Mouse (Mus musculus): ENCODE measurements around the gene Chka. TPM values are rescaled to one million over a fixed set of nuclear protein-coding genes. Genes with fewer than 3 reads are reported as not detected.

Gene Chka
- polyA plus RNA-seq, 1 experiment from 2014 or later, result 57.5 TPM

DNA sequence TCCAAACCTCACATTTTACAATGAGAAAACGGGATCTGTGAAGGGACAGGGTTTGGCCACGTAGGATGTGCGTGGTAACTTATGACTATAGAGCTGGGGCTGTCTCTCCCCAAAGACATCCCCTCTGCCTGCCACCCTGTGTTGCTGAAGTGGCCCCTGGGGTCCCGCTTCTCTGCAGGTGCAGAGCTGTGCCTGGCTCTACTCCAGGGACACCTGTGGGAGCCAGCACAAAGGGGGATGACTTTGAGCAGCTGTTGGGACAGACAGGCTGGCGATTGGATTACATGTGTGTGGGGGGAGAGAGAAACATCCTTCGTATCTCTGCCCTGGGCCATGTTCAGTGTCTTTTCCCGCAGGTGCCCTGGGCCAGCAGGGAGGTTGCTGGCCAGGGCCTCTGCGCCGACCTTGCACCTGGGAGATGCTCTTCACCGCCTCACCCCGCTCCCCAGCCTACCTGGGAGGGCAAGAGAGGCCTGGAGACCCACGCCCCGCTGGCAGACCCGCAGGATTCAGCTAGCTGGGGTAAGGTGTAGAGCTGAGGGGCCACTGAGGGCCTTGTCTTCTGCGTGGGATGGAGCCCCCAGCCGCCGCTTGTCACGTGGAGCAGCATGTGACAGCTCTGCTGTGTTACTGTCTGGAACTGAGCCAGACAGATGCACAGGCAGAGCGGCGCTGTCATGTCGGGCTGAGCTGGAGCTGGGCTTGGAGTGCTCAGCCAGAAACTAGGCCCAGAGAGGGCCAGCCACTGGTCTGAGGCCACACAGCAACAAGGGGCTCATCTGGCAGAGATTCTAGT, 78.9 kb downstream of the Chka start:
- peaks cover 7% of the 10 kb centered on the region; the same call in 1 of the 2 replicates for H3K27me3 ChIP-seq (ENCODE audit: insufficient read depth, poor library complexity, severe bottlenecking)
- 79% methylated on average over 21 of the region's 21 CpGs for WGBS
- H3K27ac ChIP-seq, result no peak overlapping the region; the same call in 1 of the 2 replicates
- no peak overlapping the region for H3K4me3 ChIP-seq
- H3K36me3 ChIP-seq, result no peaks in the 10 kb centered on the region
- no peaks in the 10 kb centered on the region for H3K9me3 ChIP-seq
- peaks cover 31% of the 10 kb centered on the region for H3K4me1 ChIP-seq (replicated peaks)
- no peak for DNase-seq (ENCODE audit: low spot score)

- no peak for DNase-seq (ENCODE audit: low spot score)
Measured at GRCm38 (mm10) chr19:3931716-3932115, 80.1 kb downstream of the Chka start.

DNA sequence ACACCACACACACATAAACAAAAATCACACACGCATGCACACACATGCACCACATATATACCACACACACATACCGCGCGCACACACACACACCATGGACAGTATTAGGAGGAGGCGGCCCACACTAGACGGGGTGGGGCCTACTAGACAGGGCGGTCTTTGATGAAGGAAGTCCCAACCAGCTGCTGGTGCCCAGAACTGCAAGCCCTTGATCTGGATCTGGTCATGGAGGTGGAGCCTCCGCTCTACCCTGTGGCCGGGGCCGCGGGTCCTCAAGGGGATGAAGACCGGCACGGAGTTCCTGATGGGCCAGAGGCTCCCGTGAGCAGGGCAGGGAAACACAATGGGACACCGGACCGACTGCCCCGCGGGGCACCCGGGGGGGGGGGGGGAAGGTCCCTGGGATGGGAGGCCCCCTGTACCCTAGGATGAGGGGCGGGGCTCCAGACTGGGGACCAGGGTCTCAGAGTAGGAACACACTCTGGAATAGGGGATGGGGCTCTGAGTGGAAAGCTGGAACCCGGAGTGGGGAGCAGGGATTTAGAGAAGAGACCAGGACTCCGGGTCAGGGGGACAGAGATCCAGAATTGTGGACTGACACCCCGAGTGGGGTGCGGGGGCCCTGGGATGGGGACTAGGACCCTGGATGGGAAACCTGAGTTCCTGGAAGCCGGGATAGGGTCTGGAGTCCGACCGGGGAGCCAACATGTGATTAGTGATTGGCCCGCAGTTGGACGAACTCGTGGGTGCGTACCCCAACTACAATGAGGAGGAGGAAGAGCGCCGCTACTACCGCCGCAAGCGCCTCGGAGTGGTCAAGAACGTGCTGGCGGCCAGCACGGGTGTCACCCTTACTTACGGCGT, 83.7 kb downstream of the Chka start, which contains the start of gene Unc93b1:
Gene Unc93b1 (plus strand): TSS at position 155 of the 864 bp plus-strand sequence.
- 6% methylated on average over 42 of the region's 42 CpGs for WGBS
- peaks cover 18% of the 10 kb centered on the region for H3K4me1 ChIP-seq (replicated peaks)
- peak within 1 kb of the TSS; percentile 75 for H3K27ac ChIP-seq
- H3K36me3 ChIP-seq, result no peaks in the 10 kb centered on the region
- DNase-seq (ENCODE audit: low spot score), result peak; percentile 69
- H3K9me3 ChIP-seq, result no peaks in the 10 kb centered on the region
- H3K27me3 ChIP-seq (ENCODE audit: insufficient read depth, poor library complexity, severe bottlenecking), result peaks cover 25% of the 10 kb centered on the region
- peak within 1 kb of the TSS; percentile 60 for H3K4me3 ChIP-seq

More at GRCm38 (mm10) chr19:3931716-3932115, 80.1 kb downstream of the Chka start:
- peaks cover 19% of the 10 kb centered on the region for H3K27me3 ChIP-seq (ENCODE audit: insufficient read depth, poor library complexity, severe bottlenecking)
- 90% methylated on average over 9 of the region's 9 CpGs for whole genome bisulfite sequencing
- no peak overlapping the region for H3K4me3 ChIP-seq
- no peaks in the 10 kb centered on the region for H3K9me3 ChIP-seq
- no peak overlapping the region for H3K27ac ChIP-seq
- peaks cover 34% of the 10 kb centered on the region for H3K4me1 ChIP-seq (replicated peaks)
- H3K36me3 ChIP-seq, result no peaks in the 10 kb centered on the region

DNA sequence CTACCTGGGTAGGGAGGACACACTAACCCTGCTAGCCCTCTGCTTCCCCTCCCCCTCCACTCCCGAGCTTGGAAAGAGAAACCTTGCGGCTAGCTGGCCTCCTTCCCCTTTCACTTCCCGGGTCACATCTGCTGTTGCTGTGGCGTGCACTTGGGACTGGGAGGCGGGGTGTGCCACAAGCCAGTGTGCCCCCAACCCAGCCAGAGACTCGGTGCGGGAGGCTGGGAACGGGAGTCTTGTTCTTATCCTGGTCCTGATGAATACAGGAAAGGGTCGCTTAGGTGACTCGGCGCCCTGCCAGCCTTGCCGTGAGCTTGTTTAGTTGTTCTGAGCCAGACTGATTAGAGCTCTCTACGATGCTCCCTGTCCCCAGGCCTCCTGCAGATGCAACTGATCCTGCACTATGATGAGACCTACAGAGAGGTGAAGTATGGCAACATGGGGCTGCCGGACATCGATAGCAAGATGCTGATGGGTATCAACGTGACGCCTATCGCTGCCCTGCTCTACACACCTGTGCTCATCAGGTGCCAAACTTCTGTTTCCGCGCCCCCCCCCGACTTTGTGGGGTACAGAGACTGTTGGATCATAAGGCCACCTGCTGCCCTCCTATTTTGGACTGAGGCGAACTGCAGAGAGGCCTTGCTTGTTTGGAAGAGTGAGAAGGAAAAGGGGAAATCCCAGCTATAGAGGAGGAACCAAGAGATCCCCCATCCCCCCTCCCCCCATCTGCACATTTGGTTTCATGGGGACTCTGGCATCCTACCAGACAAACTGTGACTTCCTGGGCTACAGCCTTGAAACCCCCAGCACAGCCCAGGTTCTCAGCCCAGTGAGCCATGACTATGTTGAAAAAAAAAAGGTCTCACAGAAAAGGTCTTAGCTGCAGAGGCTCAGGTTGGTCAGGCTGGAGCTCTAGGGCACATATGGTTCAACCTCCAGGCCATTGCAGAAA, 84.6 kb downstream of the Chka start:
- peak; percentile 56 for DNase-seq (ENCODE audit: low spot score)
- Histone ChIP-seq H3K27ac (peak overlapping the region; percentile 75), H3K4me3 (peak overlapping the region; percentile 60), H3K36me3 (no peaks in the 10 kb centered on the region), H3K27me3 (ENCODE audit: insufficient read depth, poor library complexity, severe bottlenecking) (peaks cover 25% of the 10 kb centered on the region), H3K4me1 (replicated peaks) (peaks cover 17% of the 10 kb centered on the region), H3K9me3 (no peaks in the 10 kb centered on the region)
- WGBS, result 8% methylated on average over 22 of the region's 22 CpGs

DNA sequence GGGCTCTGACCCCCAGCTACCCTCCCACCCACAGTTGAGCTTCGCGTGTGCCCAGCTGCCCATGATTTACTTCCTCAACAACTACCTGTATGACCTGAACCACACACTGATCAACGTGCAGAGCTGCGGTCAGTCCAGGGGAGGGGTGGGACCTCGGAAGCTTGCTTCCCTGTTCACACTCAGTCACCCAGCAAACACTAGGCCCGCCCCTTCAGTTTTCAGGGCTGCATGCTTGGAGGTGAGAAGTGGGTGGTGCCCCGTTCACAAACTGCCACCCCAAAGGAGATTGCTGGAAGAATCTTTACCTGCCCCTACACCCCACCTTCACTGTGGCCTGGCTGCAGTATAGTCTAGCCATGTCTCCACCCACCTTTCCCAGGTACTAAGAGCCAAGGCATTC, 90.7 kb downstream of the Chka start:
- WGBS, result 85% methylated on average over 7 of the region's 7 CpGs
- no peak overlapping the region for H3K4me3 ChIP-seq
- H3K27ac ChIP-seq, result no peak overlapping the region
- H3K27me3 ChIP-seq (ENCODE audit: insufficient read depth, poor library complexity, severe bottlenecking), result peaks cover 23% of the 10 kb centered on the region
- H3K36me3 ChIP-seq, result no peaks in the 10 kb centered on the region
- peaks cover 3% of the 10 kb centered on the region; the same call in 1 of the 2 replicates for H3K4me1 ChIP-seq (replicated peaks)
- no peak for DNase-seq (ENCODE audit: low spot score)
- H3K9me3 ChIP-seq, result no peaks in the 10 kb centered on the region

DNA sequence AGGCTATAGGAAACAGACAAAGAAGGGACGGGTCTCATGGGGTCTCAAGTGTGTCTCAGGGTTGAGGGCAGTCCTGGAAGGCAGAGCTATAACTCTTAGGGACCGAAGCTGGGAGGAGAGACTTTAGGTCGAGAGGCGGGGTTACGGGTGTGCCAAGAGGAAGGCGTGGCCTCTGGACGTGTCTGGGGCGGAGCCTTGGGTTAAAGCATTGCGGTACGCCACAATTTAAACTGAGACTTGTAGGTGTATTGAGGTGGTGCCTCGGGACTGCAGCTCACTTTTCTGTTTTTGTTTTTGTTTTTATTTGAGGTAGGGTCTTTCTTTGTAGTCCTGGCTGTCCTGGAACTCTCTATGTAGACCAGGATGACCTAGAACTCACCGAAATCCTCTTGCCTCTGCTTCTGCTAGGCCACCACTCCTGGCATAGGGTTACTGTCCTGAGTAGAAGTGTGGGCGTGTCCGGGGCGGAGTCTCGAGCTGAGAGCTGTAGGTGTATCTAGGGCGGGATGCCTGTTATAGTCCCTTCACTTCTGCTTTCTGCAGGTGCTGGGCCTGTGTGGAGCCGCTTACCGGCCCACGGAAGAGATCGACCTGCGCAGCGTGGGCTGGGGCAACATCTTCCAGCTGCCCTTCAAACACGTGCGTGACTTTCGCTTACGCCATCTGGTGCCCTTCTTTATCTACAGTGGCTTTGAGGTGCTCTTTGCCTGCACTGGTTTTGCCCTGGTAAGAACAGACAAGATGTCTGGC, 91.6 kb downstream of the Chka start:
- 0 out of 2 replicates have a peak overlapping the region, but pooled peaks have one; percentile 11 for H3K4me3 ChIP-seq
- WGBS, result 22% methylated on average over 27 of the region's 27 CpGs
- H3K36me3 ChIP-seq, result no peaks in the 10 kb centered on the region
- H3K27me3 ChIP-seq (ENCODE audit: insufficient read depth, poor library complexity, severe bottlenecking), result peaks cover 23% of the 10 kb centered on the region
- DNase-seq (ENCODE audit: low spot score), result no peak
- no peak overlapping the region for H3K27ac ChIP-seq
- H3K4me1 ChIP-seq (replicated peaks), result peaks cover 3% of the 10 kb centered on the region; the same call in 1 of the 2 replicates
- no peaks in the 10 kb centered on the region for H3K9me3 ChIP-seq

Other genes with a start within 250 kb of the Chka start
- gene Lrp5, start 165.2 kb upstream of the Chka start, polyA plus RNA-seq (2016; fragmentation: Nextera tagmentation; extraction: Ambion mirVana), result 3.1 and 3.5 TPM in 2 replicates
- 45.7 and 46.9 TPM in 2 replicates for gene 1810055G02Rik, start 143.5 kb upstream of the Chka start, polyA plus RNA-seq (2016; fragmentation: Nextera tagmentation; extraction: Ambion mirVana)
- gene Kmt5b, start 84.4 kb upstream of the Chka start, polyA plus RNA-seq (2016; fragmentation: Nextera tagmentation; extraction: Ambion mirVana), result 30.6 and 37.1 TPM in 2 replicates
- gene Tcirg1, start 55.4 kb downstream of the Chka start, polyA plus RNA-seq (2016; fragmentation: Nextera tagmentation; extraction: Ambion mirVana), result 21.6 and 21.9 TPM in 2 replicates
- gene Ndufs8, start 61.0 kb downstream of the Chka start, polyA plus RNA-seq (2016; fragmentation: Nextera tagmentation; extraction: Ambion mirVana), result 241 and 279 TPM in 2 replicates
- gene Aldh3b1, start 78.0 kb downstream of the Chka start, polyA plus RNA-seq (2016; fragmentation: Nextera tagmentation; extraction: Ambion mirVana), result 0.71 and 0.81 TPM in 2 replicates
- 6.3 and 8.8 TPM in 2 replicates for gene Unc93b1, start 83.4 kb downstream of the Chka start, polyA plus RNA-seq (2016; fragmentation: Nextera tagmentation; extraction: Ambion mirVana)
- not detected in 2 replicates for gene Aldh3b3, start 106.9 kb downstream of the Chka start, polyA plus RNA-seq (2016; fragmentation: Nextera tagmentation; extraction: Ambion mirVana)
- 0.91 and 2.0 TPM in 2 replicates for gene Aldh3b2, start 120.6 kb downstream of the Chka start, polyA plus RNA-seq (2016; fragmentation: Nextera tagmentation; extraction: Ambion mirVana)
- 2.6 and 2.9 TPM in 2 replicates for gene Acy3, start 134.8 kb downstream of the Chka start, polyA plus RNA-seq (2016; fragmentation: Nextera tagmentation; extraction: Ambion mirVana)
- 0.88 and 2.6 TPM in 2 replicates for gene Tbx10, start 141.0 kb downstream of the Chka start, polyA plus RNA-seq (2016; fragmentation: Nextera tagmentation; extraction: Ambion mirVana)
- gene Nudt8, start 148.8 kb downstream of the Chka start, polyA plus RNA-seq (2016; fragmentation: Nextera tagmentation; extraction: Ambion mirVana), result 20.1 and 22.6 TPM in 2 replicates
- 3.0 and 3.1 TPM in 2 replicates for gene Gm49405, start 148.9 kb downstream of the Chka start, polyA plus RNA-seq (2016; fragmentation: Nextera tagmentation; extraction: Ambion mirVana)
- gene Doc2g, start 151.5 kb downstream of the Chka start, polyA plus RNA-seq (2016; fragmentation: Nextera tagmentation; extraction: Ambion mirVana), result 3.0 and 3.8 TPM in 2 replicates
- gene Ndufv1, start 161.0 kb downstream of the Chka start, polyA plus RNA-seq (2016; fragmentation: Nextera tagmentation; extraction: Ambion mirVana), result 196 and 198 TPM in 2 replicates
- 442 and 460 TPM in 2 replicates for gene Gstp1, start 186.2 kb downstream of the Chka start, polyA plus RNA-seq (2016; fragmentation: Nextera tagmentation; extraction: Ambion mirVana)
- gene Gstp2, start 194.2 kb downstream of the Chka start, polyA plus RNA-seq (2016; fragmentation: Nextera tagmentation; extraction: Ambion mirVana), result 1.3 and 2.1 TPM in 2 replicates
- not detected in 2 replicates for gene Gstp3, start 207.8 kb downstream of the Chka start, polyA plus RNA-seq (2016; fragmentation: Nextera tagmentation; extraction: Ambion mirVana)
- gene Cabp2, start 229.8 kb downstream of the Chka start, polyA plus RNA-seq (2016; fragmentation: Nextera tagmentation; extraction: Ambion mirVana), result not detected in 2 replicates
- gene Cdk2ap2, start 245.4 kb downstream of the Chka start, polyA plus RNA-seq (2016; fragmentation: Nextera tagmentation; extraction: Ambion mirVana), result 90.5 and 93.3 TPM in 2 replicates
- 8.5 and 19.9 TPM in 2 replicates for gene Pitpnm1, start 248.2 kb downstream of the Chka start, polyA plus RNA-seq (2016; fragmentation: Nextera tagmentation; extraction: Ambion mirVana)

All from hindbrain, embryonic 10.5 days (tissue).